Mouse (Mus musculus) liver, embryonic 14.5 days (tissue): ENCODE data around the gene Mcm2.

Experiments
- CTCF ChIP-seq: IDR thresholded peaks from 2 replicates; pipeline ENCODE4 v1.5.1; 2016; ENCODE audit warnings: antibody characterized with exemption, low read depth, control low read depth
- EP300 ChIP-seq: IDR thresholded peaks from 2 replicates; pipeline ENCODE4 v1.6.1; 2016; ENCODE audit warnings: antibody characterized with exemption, low read depth

DNA sequence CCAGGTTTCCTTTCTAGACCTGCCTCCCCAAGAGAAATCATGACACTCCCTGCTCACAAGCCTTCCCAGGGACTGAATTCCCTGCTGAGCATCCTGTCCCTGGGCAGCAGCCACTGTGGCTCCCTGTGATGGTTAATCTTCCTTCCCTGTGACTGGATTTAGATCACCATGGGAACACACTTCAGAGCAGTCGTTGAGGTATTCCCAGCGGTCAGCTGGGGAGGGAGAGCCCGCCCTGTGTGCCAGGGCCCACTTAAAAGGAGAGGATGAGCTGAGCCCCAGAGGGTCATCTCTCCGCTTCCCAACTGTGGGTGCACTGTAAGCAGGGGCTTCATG, 38.6 kb upstream of the Mcm2 start:
- TF ChIP-seq CTCF (no peak), EP300 (no peak)
